Mouse (Mus musculus) heart, embryonic 16.5 days (tissue): ENCODE data around the gene Smarce1. TPM values are rescaled to one million over a fixed set of nuclear protein-coding genes. Genes with fewer than 3 reads are reported as not detected.

Experiments used
- ATAC-seq: fragments of 200-750 bp; cut with Nextera tagmentation; replicated peaks from 2 replicates; pipeline ENCODE4 v1.8.0; 2017; ENCODE audit warnings: moderate number of reproducible peaks; ENCODE audit not compliant: insufficient read depth, low FRiP score; ENCODE audit errors: extremely low read depth
- H3K27ac ChIP-seq: fragments of 300-500 bp; sonication (generic); 2 replicates; pipeline ENCODE4 v1.5.1; 2014; ENCODE audit warnings: mild to moderate bottlenecking, low read length, control low read depth, moderate library complexity
- H3K27me3 ChIP-seq: fragments of 300-500 bp; sonication (generic); 2 replicates; pipeline ENCODE4 v1.6.1; 2014; ENCODE audit warnings: low read length, mixed read lengths; ENCODE audit not compliant: control insufficient read depth, insufficient read depth
- H3K36me3 ChIP-seq: fragments of 300-500 bp; sonication (generic); 2 replicates; pipeline ENCODE4 v1.6.1; 2014; ENCODE audit not compliant: control insufficient read depth, insufficient read depth
- H3K4me1 ChIP-seq: fragments of 300-500 bp; sonication (generic); 2 replicates; pipeline ENCODE4 v1.6.1; 2014; ENCODE audit warnings: low read length, mixed read lengths; ENCODE audit not compliant: control insufficient read depth, insufficient read depth
- H3K4me2 ChIP-seq: fragments of 300-500 bp; sonication (generic); 2 replicates; pipeline ENCODE4 v1.6.1; 2014; ENCODE audit warnings: low read depth, mild to moderate bottlenecking, control low read depth, low read length
- H3K4me3 ChIP-seq: fragments of 300-500 bp; sonication (generic); 2 replicates; pipeline ENCODE4 v1.5.1; 2014; ENCODE audit warnings: mild to moderate bottlenecking, control low read depth, low read length
- H3K9ac ChIP-seq: fragments of 300-500 bp; sonication (generic); 2 replicates; pipeline ENCODE4 v1.6.1; 2014; ENCODE audit warnings: low read length, control low read depth
- H3K9me3 ChIP-seq: fragments of 300-500 bp; sonication (generic); replicated peaks from 2 replicates; pipeline ENCODE4 v1.6.1; 2016; ENCODE audit warnings: low read length; ENCODE audit not compliant: control insufficient read depth
- WGBS: fragments of 180-500 bp; shearing (Covaris S2); extraction: QIAGEN DNeasy Blood & Tissue Kit; methylation state at CpG from one replicate; pipeline ENCODE4 v1.1.7; 2014; 5-methylcytosine and 5-hydroxymethylcytosine counted together
- polyA plus RNA-seq: library from polyadenylated mRNA; unstranded; fragments of >200 nt; fragmentation: Nextera tagmentation; extraction: Ambion mirVana; gene quantifications from 2 replicates; pipeline ENCODE4 v1.2.1, GENCODE M21; 2015

Smarce1 gene
- polyA plus RNA-seq, 1 experiment from 2014 or later, result 177 TPM

- Histone ChIP-seq H3K36me3 (no peaks in the 10 kb centered on the region), H3K4me2 (peak overlapping the region; percentile 57), H3K4me1 (peaks cover 4% of the 10 kb centered on the region), H3K27me3 (no peaks in the 10 kb centered on the region), H3K9ac (peak overlapping the region; percentile 65), H3K9me3 (no peaks in the 10 kb centered on the region), H3K27ac (peak overlapping the region; percentile 43; the same call in 1 of the 2 replicates), H3K4me3 (peak overlapping the region; percentile 58)
- no peak for ATAC-seq
- 52% methylated on average over 3 of the region's 3 CpGs for WGBS
Measured at GRCm38 (mm10) chr11:99243200-99243819, 12.5 kb upstream of the Smarce1 start.

GRCm38 (mm10) chr11:99242056-99242455, 11.2 kb upstream of the Smarce1 start:
- no peak for ATAC-seq
- Histone ChIP-seq H3K4me1 (peaks cover 4% of the 10 kb centered on the region), H3K36me3 (no peaks in the 10 kb centered on the region), H3K9me3 (no peaks in the 10 kb centered on the region), H3K9ac (no peak overlapping the region), H3K27ac (no peak overlapping the region), H3K27me3 (no peaks in the 10 kb centered on the region), H3K4me2 (no peak overlapping the region), H3K4me3 (no peak overlapping the region)
- 57% methylated on average over 5 of the region's 5 CpGs for WGBS

- no peak overlapping the region for H3K4me3 ChIP-seq
- no peak overlapping the region for H3K9ac ChIP-seq
- H3K9me3 ChIP-seq, result no peaks in the 10 kb centered on the region
- H3K27ac ChIP-seq, result no peak overlapping the region
- H3K36me3 ChIP-seq, result no peaks in the 10 kb centered on the region
- H3K4me1 ChIP-seq, result peaks cover 2% of the 10 kb centered on the region; the same call in 1 of the 2 replicates
- peak overlapping the region; percentile 27; the same call in 1 of the 2 replicates for H3K4me2 ChIP-seq
- no peaks in the 10 kb centered on the region for H3K27me3 ChIP-seq
- 29% methylated on average over 14 of the region's 14 CpGs for WGBS
- ATAC-seq, result no peak
Measured at GRCm38 (mm10) chr11:99238468-99238867, 7.7 kb upstream of the Smarce1 start.

- peak overlapping the region; percentile 99 for H3K27ac ChIP-seq
- no peaks in the 10 kb centered on the region for H3K27me3 ChIP-seq
- peak overlapping the region; percentile 68 for H3K4me2 ChIP-seq
- peaks cover 10% of the 10 kb centered on the region for H3K36me3 ChIP-seq
- ATAC-seq, result 0 out of 2 replicates have a peak, but pooled peaks have one; percentile 29
- H3K9ac ChIP-seq, result peak overlapping the region; percentile 97
- no peaks in the 10 kb centered on the region for H3K9me3 ChIP-seq
- H3K4me1 ChIP-seq, result peaks cover 14% of the 10 kb centered on the region
- WGBS, result 21% methylated on average over 15 of the region's 15 CpGs
- peak overlapping the region; percentile 82 for H3K4me3 ChIP-seq
Measured at GRCm38 (mm10) chr11:99231049-99231816, 416 bp upstream of the Smarce1 start.

GRCm38 (mm10) chr11:99229641-99230260, 1.1 kb downstream of the Smarce1 start:
- peak overlapping the region; percentile 97 for H3K9ac ChIP-seq
- H3K9me3 ChIP-seq, result no peaks in the 10 kb centered on the region
- ATAC-seq, result peak; percentile 68
- H3K4me1 ChIP-seq, result peaks cover 14% of the 10 kb centered on the region
- H3K27me3 ChIP-seq, result no peaks in the 10 kb centered on the region
- peaks cover 20% of the 10 kb centered on the region for H3K36me3 ChIP-seq
- H3K4me3 ChIP-seq, result peak overlapping the region; percentile 82
- H3K27ac ChIP-seq, result peak overlapping the region; percentile 99
- H3K4me2 ChIP-seq, result peak overlapping the region; percentile 90
- WGBS, result under 1% methylated on average over 31 of the region's 31 CpGs

- Histone ChIP-seq H3K9ac (no peak overlapping the region), H3K36me3 (peaks cover 30% of the 10 kb centered on the region)
Measured at GRCm38 (mm10) chr11:99226298-99226697, 4.5 kb downstream of the Smarce1 start.

GRCm38 (mm10) chr11:99223310-99223709, 7.5 kb downstream of the Smarce1 start:
- Histone ChIP-seq H3K36me3 (peaks cover 47% of the 10 kb centered on the region), H3K9ac (no peak overlapping the region), H3K4me3 (no peak overlapping the region), H3K9me3 (no peaks in the 10 kb centered on the region), H3K27me3 (no peaks in the 10 kb centered on the region), H3K4me2 (no peak overlapping the region), H3K27ac (no peak overlapping the region), H3K4me1 (peaks cover 6% of the 10 kb centered on the region; the same call in 1 of the 2 replicates)
- no peak for ATAC-seq
- 67% methylated on average over 5 of the region's 5 CpGs for WGBS

More at GRCm38 (mm10) chr11:99226298-99226697, 4.5 kb downstream of the Smarce1 start:
- Histone ChIP-seq H3K27me3 (no peaks in the 10 kb centered on the region), H3K9me3 (no peaks in the 10 kb centered on the region), H3K4me3 (no peak overlapping the region), H3K4me1 (peaks cover 15% of the 10 kb centered on the region), H3K4me2 (no peak overlapping the region), H3K27ac (no peak overlapping the region)
- WGBS, result 85% methylated on average over 5 of the region's 5 CpGs
- ATAC-seq, result no peak

- H3K4me1 ChIP-seq, result peaks cover 8% of the 10 kb centered on the region
- no peak overlapping the region for H3K4me3 ChIP-seq
- no peaks in the 10 kb centered on the region for H3K9me3 ChIP-seq
- 43% methylated on average over 2 of the region's 2 CpGs for WGBS
- peak overlapping the region; percentile 3 for H3K27ac ChIP-seq
- peaks cover 47% of the 10 kb centered on the region for H3K36me3 ChIP-seq
- no peak overlapping the region for H3K9ac ChIP-seq
- ATAC-seq, result no peak
- no peak overlapping the region for H3K4me2 ChIP-seq
- H3K27me3 ChIP-seq, result no peaks in the 10 kb centered on the region
Measured at GRCm38 (mm10) chr11:99221811-99222210, 9.0 kb downstream of the Smarce1 start.
